Comparison of ENCODE assay signal across 25 mouse cellular contexts in genomic region chr13:59413885-59414284, GRCm38 (mm10).
DNase-seq lines count a peak whose midpoint lies in the region; ATAC-seq and TF ChIP-seq lines count a peak whose summit lies in the region.
"Had no signal": no experiment of that assay in that cellular context is flagged by ENCODE, and none has a peak within 500 bp of the region (broad histone marks: within the 10 kb centered on the region; RNA-seq: fewer than 3 reads in every experiment).

No protein-coding gene starts in this region.

- H3K9me3 ChIP-seq in forebrain, postnatal 0 days (ENCODE audit: low read length) = no peaks in the 10 kb centered on the region
- no peaks in the 10 kb centered on the region for H3K9me3 ChIP-seq in forebrain, embryonic 16.5 days (ENCODE audit: control insufficient read depth, low read length)
- H3K9me3 ChIP-seq: embryonic facial prominence, embryonic 13.5 days; embryonic facial prominence, embryonic 15.5 days; forebrain, embryonic 10.5 days; forebrain, embryonic 12.5 days; G1E had no signal

- H3K27ac ChIP-seq in forebrain, postnatal 0 days (ENCODE audit: low read depth, low read length) = 0 out of 2 replicates have a peak overlapping the region, but pooled peaks have one; percentile 42
- no peak overlapping the region for H3K27ac ChIP-seq in forebrain, embryonic 16.5 days (ENCODE audit: low read length)
- H3K27ac ChIP-seq: embryonic facial prominence, embryonic 13.5 days; embryonic facial prominence, embryonic 15.5 days; forebrain, embryonic 10.5 days; forebrain, embryonic 12.5 days had no signal

- WGBS in forebrain, postnatal 0 days = 86% methylated on average over 9 of the region's 9 CpGs
- 90% methylated on average over 9 of the region's 9 CpGs for WGBS in forebrain, embryonic 16.5 days

- TF ChIP-seq CTCF in forebrain, postnatal 0 days (IDR thresholded peaks at IDR 0.05; ENCODE audit: low read depth) = no peak

- H3K4me3 ChIP-seq in forebrain, postnatal 0 days (ENCODE audit: low read depth, low read length) = no peak overlapping the region
- H3K4me3 ChIP-seq in forebrain, embryonic 16.5 days (replicated peaks; ENCODE audit: low read length) = no peak overlapping the region
- H3K4me3 ChIP-seq: embryonic facial prominence, embryonic 13.5 days; embryonic facial prominence, embryonic 15.5 days; erythroblast, embryonic 14.5 days; forebrain, embryonic 10.5 days; forebrain, embryonic 12.5 days had no signal

- H3K27me3 ChIP-seq in forebrain, postnatal 0 days (ENCODE audit: insufficient read depth, low read length) = no peaks in the 10 kb centered on the region
- H3K27me3 ChIP-seq in forebrain, embryonic 16.5 days (replicated peaks; ENCODE audit: control insufficient read depth, insufficient read depth, low read length) = no peaks in the 10 kb centered on the region
- H3K27me3 ChIP-seq: embryonic facial prominence, embryonic 13.5 days; embryonic facial prominence, embryonic 15.5 days; forebrain, embryonic 12.5 days had no signal

- no peak overlapping the region for H3K4me2 ChIP-seq in forebrain, postnatal 0 days (ENCODE audit: low read depth)
- H3K4me2 ChIP-seq in forebrain, embryonic 16.5 days (ENCODE audit: low read length) = no peak overlapping the region
- H3K4me2 ChIP-seq: embryonic facial prominence, embryonic 13.5 days; embryonic facial prominence, embryonic 15.5 days; forebrain, embryonic 12.5 days had no signal

- H3K9ac ChIP-seq in forebrain, postnatal 0 days = no peak overlapping the region
- no peak overlapping the region for H3K9ac ChIP-seq in forebrain, embryonic 16.5 days (replicated peaks; ENCODE audit: low read depth, low read length)
- H3K9ac ChIP-seq: embryonic facial prominence, embryonic 13.5 days; embryonic facial prominence, embryonic 15.5 days; forebrain, embryonic 12.5 days had no signal

- no peaks in the 10 kb centered on the region for H3K4me1 ChIP-seq in forebrain, postnatal 0 days (ENCODE audit: insufficient read depth)
- H3K4me1 ChIP-seq in forebrain, embryonic 16.5 days (replicated peaks; ENCODE audit: control insufficient read depth, insufficient read depth, low read length) = no peaks in the 10 kb centered on the region
- H3K4me1 ChIP-seq: embryonic facial prominence, embryonic 13.5 days; embryonic facial prominence, embryonic 15.5 days; forebrain, embryonic 10.5 days; forebrain, embryonic 12.5 days had no signal

- no peaks in the 10 kb centered on the region for H3K36me3 ChIP-seq in forebrain, postnatal 0 days (ENCODE audit: insufficient read depth)
- H3K36me3 ChIP-seq in forebrain, embryonic 16.5 days (ENCODE audit: control insufficient read depth, insufficient read depth) = no peaks in the 10 kb centered on the region
- H3K36me3 ChIP-seq: embryonic facial prominence, embryonic 13.5 days; embryonic facial prominence, embryonic 15.5 days; forebrain, embryonic 10.5 days; forebrain, embryonic 12.5 days; G1E had no signal

- ATAC-seq in forebrain, postnatal 0 days = no peak
- ATAC-seq in forebrain, embryonic 16.5 days = no peak
- ATAC-seq: activated CD4-positive, CD25-positive, alpha-beta regulatory T cell, adult 4 months; CD4-positive, CD25-positive, alpha-beta regulatory T cell, adult 4 months; forebrain, embryonic 14.5 days; Patski had no signal

- DNase-seq in forebrain, postnatal 0 days = no peak
- DNase-seq in heart, adult 11 months = peak; percentile 59
- no peak for DNase-seq in heart, adult 9 months (ENCODE audit: low spot score in 2 of 2)
- DNase-seq in brain, adult 2 months (ENCODE audit: low read depth, low spot score) = peak; percentile 61
- DNase-seq in adrenal gland, postnatal 10 days = no peak
- DNase-seq: adrenal gland, adult 8-10 months; adrenal gland, postnatal 25 days; B cell, adult 2 months; cerebellum, adult 11-12 months; cerebellum, adult 2 months; cerebellum, adult 9-10 months; cerebellum, postnatal 10 days; cerebellum, postnatal 25 days; embryo, embryonic 11 days had no signal

Comparison
In these comparisons a context has a peak if more than half of its experiments do, and no peak if none do; other contexts are left out.
1. DNase-seq: peak in heart, adult 11 months (single experiment) and brain, adult 2 months (single experiment); none in forebrain, postnatal 0 days (single experiment), heart, adult 9 months (0 of 2) and adrenal gland, postnatal 10 days (single experiment).